Comparison of ENCODE assay signal across 9 mouse cellular contexts in the genomic region with DNA sequence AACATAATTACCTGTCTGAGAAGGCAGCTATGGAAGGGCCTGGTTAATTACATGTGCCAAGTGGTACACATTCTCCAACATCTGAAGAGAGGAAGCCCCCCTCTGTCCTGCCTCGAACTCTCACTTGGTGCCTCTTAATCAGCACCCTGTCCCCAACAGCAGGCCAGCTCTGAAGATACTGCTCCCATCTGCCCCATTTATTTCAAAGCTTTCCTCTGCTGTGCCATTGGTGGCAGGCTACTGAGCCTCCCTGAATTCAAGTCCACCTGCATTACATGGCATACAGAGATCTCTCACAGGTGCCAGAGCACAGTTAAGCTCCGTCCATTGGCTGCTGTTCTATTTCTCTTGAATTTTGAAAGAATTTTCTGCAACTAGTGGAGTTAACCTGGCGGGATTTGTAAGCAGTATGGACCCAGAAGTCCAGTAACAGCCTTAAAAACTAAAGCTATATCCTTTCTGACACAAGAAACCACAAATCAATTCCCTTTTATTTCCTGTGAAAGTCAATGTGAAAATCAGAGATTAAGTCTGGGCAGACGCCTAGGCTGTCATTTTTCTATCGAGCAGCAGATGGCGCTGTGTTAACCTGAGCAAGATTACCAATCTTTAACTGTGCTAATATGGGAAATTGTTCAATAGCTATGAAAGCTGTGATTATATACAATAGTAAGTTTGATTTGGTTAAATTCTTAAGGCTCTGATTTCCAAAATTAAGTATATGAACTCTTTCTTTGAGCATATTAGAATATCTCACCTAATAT. TPM values are rescaled to one million over a fixed set of nuclear protein-coding genes. Genes with fewer than 3 reads are reported as not detected.
DNase-seq lines count a peak whose midpoint lies in the region; ATAC-seq and TF ChIP-seq lines count a peak whose summit lies in the region.
"Had no signal": no experiment of that assay in that cellular context is flagged by ENCODE, and none has a peak within 500 bp of the region (broad histone marks: within the 10 kb centered on the region; RNA-seq: fewer than 3 reads in every experiment).

No protein-coding gene starts in this region.

- no peaks in the 10 kb centered on the region for H3K9me3 ChIP-seq in kidney, embryonic 16.5 days (ENCODE audit: low read length)
- no peaks in the 10 kb centered on the region for H3K9me3 ChIP-seq in limb, embryonic 10.5 days (replicated peaks)
- H3K9me3 ChIP-seq: lung, embryonic 15.5 days had no signal

- no peak overlapping the region for H3K4me2 ChIP-seq in kidney, embryonic 16.5 days (replicated peaks; ENCODE audit: low read depth, low read length)
- H3K4me2 ChIP-seq: lung, embryonic 15.5 days had no signal

- no peaks in the 10 kb centered on the region for H3K4me1 ChIP-seq in kidney, adult 2 months (ENCODE audit: control insufficient read depth, insufficient read depth, low read length)
- no peaks in the 10 kb centered on the region for H3K4me1 ChIP-seq in kidney, embryonic 16.5 days (ENCODE audit: insufficient read depth, low read length)
- H3K4me1 ChIP-seq in limb, embryonic 10.5 days, result no peaks in the 10 kb centered on the region
- H3K4me1 ChIP-seq: lung, embryonic 15.5 days had no signal

- TF ChIP-seq POLR2A in kidney, adult 2 months (IDR thresholded peaks at IDR 0.05; ENCODE audit: low read depth, low read length), result no peak

- H3K36me3 ChIP-seq in kidney, adult 2 months (ENCODE audit: control insufficient read depth, insufficient read depth, low read length), result no peaks in the 10 kb centered on the region
- no peaks in the 10 kb centered on the region for H3K36me3 ChIP-seq in kidney, embryonic 16.5 days (ENCODE audit: insufficient read depth, low read length)
- H3K36me3 ChIP-seq in limb, embryonic 10.5 days, result no peaks in the 10 kb centered on the region
- H3K36me3 ChIP-seq: lung, embryonic 15.5 days had no signal

- 32% methylated on average over 6 of the region's 6 CpGs for WGBS in kidney, adult 2 months
- WGBS in kidney, embryonic 16.5 days, result 31% methylated on average over 6 of the region's 6 CpGs
- WGBS in limb, embryonic 10.5 days, result 27% methylated on average over 6 of the region's 6 CpGs

- peak; percentile 60 for TF ChIP-seq CTCF in kidney, adult 2 months (conservative IDR thresholded peaks at IDR 0.05; ENCODE audit: insufficient read depth, insufficient read length, low read depth, low read length)

- no peaks in the 10 kb centered on the region for H3K27me3 ChIP-seq in kidney, adult 2 months (replicated peaks; ENCODE audit: control insufficient read depth, insufficient read depth, low read length)
- no peaks in the 10 kb centered on the region for H3K27me3 ChIP-seq in kidney, embryonic 16.5 days (ENCODE audit: insufficient read depth, low read length)
- H3K27me3 ChIP-seq in limb, embryonic 10.5 days (ENCODE audit: low read depth, poor library complexity, severe bottlenecking), result no peaks in the 10 kb centered on the region
- H3K27me3 ChIP-seq: lung, embryonic 15.5 days had no signal

- peak; percentile 29 for DNase-seq in adrenal gland, postnatal 14 days
- DNase-seq in adrenal gland, adult 2 months, result no peak
- peak; percentile 21 for DNase-seq in kidney, adult 2 months
- peak; percentile 12 for DNase-seq in thymus, postnatal 14 days
- no peak for DNase-seq in thymus, postnatal 10 days (ENCODE audit: low spot score in 2 of 2)
- DNase-seq in limb, embryonic 10.5 days (ENCODE audit: low spot score), result peak; percentile 64
- DNase-seq in frontal cortex, postnatal 14 days (ENCODE audit: low spot score in 2 of 2), result no peak

- H3K27ac ChIP-seq in kidney, adult 2 months (ENCODE audit: insufficient read depth, low read depth, low read length), result no peak overlapping the region
- no peak overlapping the region for H3K27ac ChIP-seq in kidney, embryonic 16.5 days (ENCODE audit: low read length)
- H3K27ac ChIP-seq in limb, embryonic 10.5 days, result no peak overlapping the region
- H3K27ac ChIP-seq: lung, embryonic 15.5 days had no signal

- no peak overlapping the region for H3K9ac ChIP-seq in kidney, embryonic 16.5 days (replicated peaks; ENCODE audit: low read length)
- H3K9ac ChIP-seq: lung, embryonic 15.5 days had no signal

- no peak overlapping the region for H3K4me3 ChIP-seq in kidney, adult 2 months (ENCODE audit: insufficient read depth, low read depth, low read length)
- H3K4me3 ChIP-seq in kidney, embryonic 16.5 days (ENCODE audit: low read length), result no peak overlapping the region
- H3K4me3 ChIP-seq in limb, embryonic 10.5 days, result no peak overlapping the region
- H3K4me3 ChIP-seq: lung, embryonic 15.5 days had no signal

- no peak for ATAC-seq in kidney, embryonic 16.5 days (ENCODE audit: low FRiP score, low TSS enrichment)

RNA-seq across cellular contexts. Expression of gene Il16, which starts 49.9 kb away (rescaled TPM):
- total RNA-seq in adrenal gland, postnatal 14 days (2021), result 5.7 and 16.0 TPM in 2 replicates
- total RNA-seq in adrenal gland, adult 2 months (2021), result 1 to 10 TPM; 3.4 to 5.7 TPM
- polyA plus RNA-seq in adrenal gland, adult 2 months (2012; rRNA removed), result 1.9 and 2.0 TPM in 2 replicates
- 3.1 and 6.9 TPM in 2 replicates for polyA plus RNA-seq in kidney, adult 2 months (2012; rRNA removed)
- polyA plus RNA-seq in kidney, embryonic 16.5 days (2015; fragmentation: Nextera tagmentation; extraction: Ambion mirVana), result 4.5 and 5.1 TPM in 2 replicates
- polyA plus RNA-seq in limb, embryonic 10.5 days (2016; fragmentation: Nextera tagmentation; extraction: Ambion mirVana), result 2.3 and 3.4 TPM in 2 replicates

Comparison
In these comparisons a context has a peak if more than half of its experiments do, and no peak if none do; other contexts are left out.
1. DNase-seq: peak in adrenal gland, postnatal 14 days (single experiment), kidney, adult 2 months (single experiment), thymus, postnatal 14 days (single experiment) and limb, embryonic 10.5 days (single experiment); none in adrenal gland, adult 2 months (single experiment), thymus, postnatal 10 days (0 of 2) and frontal cortex, postnatal 14 days (0 of 2).